Mouse (Mus musculus) heart, postnatal 0 days (tissue): ENCODE measurements around the gene Zan. TPM values are rescaled to one million over a fixed set of nuclear protein-coding genes. Genes with fewer than 3 reads are reported as not detected.

Experiments
- ATAC-seq: fragments of 200-750 bp; cut with Nextera tagmentation; 2 replicates; pipeline ENCODE4 v1.8.0; 2017; ENCODE audit warnings: low read depth, moderate number of reproducible peaks, moderate library complexity; ENCODE audit not compliant: insufficient read depth
- DNase-seq: peaks from one replicate; pipeline ENCODE4 v3.0.0-alpha.2; 2016; ENCODE audit warnings: low spot score
- H3K27ac ChIP-seq: fragments of 300-500 bp; sonication (generic); 2 replicates; pipeline ENCODE4 v1.5.1; 2014; ENCODE audit warnings: low read depth, mild to moderate bottlenecking
- H3K27me3 ChIP-seq: fragments of 300-500 bp; sonication (generic); 2 replicates; pipeline ENCODE4 v1.6.1; 2014; ENCODE audit warnings: low read length, mixed read lengths; ENCODE audit not compliant: control insufficient read depth, insufficient read depth
- H3K36me3 ChIP-seq: fragments of 300-500 bp; sonication (generic); replicated peaks from 2 replicates; pipeline ENCODE4 v1.6.1; 2014; ENCODE audit warnings: low read length, mixed read lengths; ENCODE audit not compliant: control insufficient read depth, insufficient read depth
- H3K4me1 ChIP-seq: fragments of 300-500 bp; sonication (generic); 2 replicates; pipeline ENCODE4 v1.6.1; 2014; ENCODE audit warnings: antibody characterized with exemption; ENCODE audit not compliant: control insufficient read depth, insufficient read depth
- H3K4me2 ChIP-seq: fragments of 300-500 bp; sonication (generic); 2 replicates; pipeline ENCODE4 v1.6.1; 2014; ENCODE audit warnings: low read depth, mild to moderate bottlenecking, low read length, moderate library complexity
- H3K4me3 ChIP-seq: fragments of 300-500 bp; sonication (generic); 2 replicates; pipeline ENCODE4 v1.5.1; 2014; ENCODE audit warnings: low read depth, low read length
- H3K9ac ChIP-seq: fragments of 300-500 bp; sonication (generic); replicated peaks from 2 replicates; pipeline ENCODE4 v1.6.1; 2014; ENCODE audit warnings: low read depth, low read length, mixed read lengths
- H3K9me3 ChIP-seq: fragments of 300-500 bp; sonication (generic); replicated peaks from 2 replicates; pipeline ENCODE4 v1.6.1; 2016; ENCODE audit warnings: low read length; ENCODE audit not compliant: control insufficient read depth
- CTCF ChIP-seq: IDR thresholded peaks from 2 replicates; pipeline ENCODE4 v1.5.1; 2016; ENCODE audit warnings: antibody characterized with exemption, control low read depth, low read depth
- EP300 ChIP-seq: IDR thresholded peaks from 2 replicates; pipeline ENCODE4 v1.6.1; 2016; ENCODE audit warnings: antibody characterized with exemption, low read depth
- WGBS: fragments of 180-500 bp; shearing (Covaris S2); extraction: QIAGEN DNeasy Blood & Tissue Kit; methylation state at CpG from one replicate; pipeline ENCODE4 v1.1.7; 2014; 5-methylcytosine and 5-hydroxymethylcytosine counted together
- polyA plus RNA-seq: library from polyadenylated mRNA; unstranded; fragments of >200 nt; fragmentation: Nextera tagmentation; extraction: Ambion mirVana; gene quantifications from 2 replicates; pipeline ENCODE4 v1.2.1, GENCODE M21; 2015
- total RNA-seq: library from RNA; depleted of rRNA; stranded (reverse); fragments of >200 nt; gene quantifications from 2 replicates; pipeline ENCODE4 v1.2.3, GENCODE M21; 2014; ENCODE audit warnings: low replicate concordance

The Zan gene
- total and polyA plus RNA-seq, 2 experiments from 2014 or later, result under 0.01 to 0.04 TPM

- H3K4me3 ChIP-seq, result no peak overlapping the region
- no peaks in the 10 kb centered on the region for H3K36me3 ChIP-seq
- H3K9ac ChIP-seq, result no peak overlapping the region
- WGBS, result 73% methylated on average over 3 of the region's 3 CpGs
- no peaks in the 10 kb centered on the region for H3K9me3 ChIP-seq
- H3K27ac ChIP-seq, result no peak overlapping the region
- no peaks in the 10 kb centered on the region for H3K27me3 ChIP-seq
- no peak overlapping the region for H3K4me2 ChIP-seq
- H3K4me1 ChIP-seq, result no peaks in the 10 kb centered on the region
- TF ChIP-seq EP300, result no peak
- no peak for TF ChIP-seq CTCF
- no peak for DNase-seq
- ATAC-seq, result no peak
Measured at GRCm38 (mm10) chr5:137410066-137410465, 66.8 kb downstream of the Zan start.

- Histone ChIP-seq H3K27me3 (no peaks in the 10 kb centered on the region), H3K27ac (no peak overlapping the region), H3K4me1 (no peaks in the 10 kb centered on the region), H3K4me2 (no peak overlapping the region), H3K9ac (no peak overlapping the region), H3K9me3 (no peaks in the 10 kb centered on the region), H3K36me3 (no peaks in the 10 kb centered on the region), H3K4me3 (no peak overlapping the region)
- no peak for ATAC-seq
- DNase-seq, result no peak
- 69% methylated on average over 6 of the region's 6 CpGs for WGBS
- TF ChIP-seq CTCF (no peak), EP300 (no peak)
Measured at GRCm38 (mm10) chr5:137409451-137409850, 67.4 kb downstream of the Zan start.

- Histone ChIP-seq H3K4me3 (no peak overlapping the region), H3K27me3 (no peaks in the 10 kb centered on the region), H3K36me3 (no peaks in the 10 kb centered on the region), H3K4me1 (no peaks in the 10 kb centered on the region), H3K9ac (no peak overlapping the region), H3K9me3 (no peaks in the 10 kb centered on the region), H3K4me2 (no peak overlapping the region), H3K27ac (no peak overlapping the region)
- DNase-seq (no peak), ATAC-seq (no peak)
- no peak for TF ChIP-seq EP300
- 80% methylated on average over 2 of the region's 2 CpGs for WGBS
Measured at GRCm38 (mm10) chr5:137404081-137404480, 72.8 kb downstream of the Zan start.

- H3K27ac ChIP-seq, result no peak overlapping the region
- H3K4me1 ChIP-seq, result no peaks in the 10 kb centered on the region
- no peak overlapping the region for H3K4me3 ChIP-seq
- H3K4me2 ChIP-seq, result no peak overlapping the region
- ATAC-seq, result no peak
- no peaks in the 10 kb centered on the region; the same call in 1 of the 2 replicates for H3K27me3 ChIP-seq
- WGBS, result 29% methylated on average over 7 of the region's 7 CpGs
- H3K9ac ChIP-seq, result no peak overlapping the region
- no peaks in the 10 kb centered on the region for H3K9me3 ChIP-seq
- no peaks in the 10 kb centered on the region for H3K36me3 ChIP-seq
- no peak for DNase-seq
- TF ChIP-seq EP300 (no peak), CTCF (no peak)
Measured at GRCm38 (mm10) chr5:137394456-137394855, 82.4 kb downstream of the Zan start.

- Histone ChIP-seq H3K27me3 (no peaks in the 10 kb centered on the region; the same call in 1 of the 2 replicates), H3K9ac (no peak overlapping the region), H3K4me1 (no peaks in the 10 kb centered on the region), H3K27ac (no peak overlapping the region), H3K4me3 (no peak overlapping the region), H3K4me2 (no peak overlapping the region), H3K36me3 (no peaks in the 10 kb centered on the region), H3K9me3 (no peaks in the 10 kb centered on the region)
- TF ChIP-seq EP300 (no peak), CTCF (no peak)
- ATAC-seq, result no peak
- no peak for DNase-seq
- 74% methylated on average over 8 of the region's 8 CpGs for WGBS
Measured at GRCm38 (mm10) chr5:137391641-137392040, 85.2 kb downstream of the Zan start.

GRCm38 (mm10) chr5:137386712-137387111 is 90.2 kb downstream of the Zan start:
- DNase-seq (no peak), ATAC-seq (no peak)
- Histone ChIP-seq H3K4me1 (no peaks in the 10 kb centered on the region), H3K36me3 (no peaks in the 10 kb centered on the region), H3K9ac (no peak overlapping the region), H3K9me3 (no peaks in the 10 kb centered on the region), H3K27ac (no peak overlapping the region), H3K4me2 (no peak overlapping the region), H3K4me3 (no peak overlapping the region), H3K27me3 (no peaks in the 10 kb centered on the region)
- WGBS, result 68% methylated on average over 7 of the region's 7 CpGs
- TF ChIP-seq EP300 (no peak), CTCF (no peak)
